22 mouse cellular contexts compared by ENCODE assay signal in the genomic region with DNA sequence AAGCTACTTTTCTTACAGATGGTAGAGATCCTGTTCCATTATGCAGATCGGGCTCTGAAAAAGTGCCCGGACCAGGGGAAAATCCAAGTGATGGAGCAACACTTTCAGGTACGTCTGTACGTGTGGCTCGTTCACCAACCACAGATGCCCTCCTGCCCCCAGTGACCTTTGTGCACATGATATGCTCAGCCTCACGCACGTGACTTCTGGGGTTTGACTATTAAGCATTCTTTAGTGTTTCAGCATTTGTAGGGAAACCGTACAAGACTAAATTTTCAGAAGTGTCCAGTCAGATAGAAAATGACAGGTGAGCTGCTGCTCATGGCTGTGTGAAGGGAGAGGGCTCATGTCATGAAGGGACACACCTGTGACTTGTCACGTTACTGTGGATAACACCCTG. TPM values are rescaled to one million over a fixed set of nuclear protein-coding genes. Genes with fewer than 3 reads are reported as not detected.
A peak's percentile ranks its signal among the peaks of the same experiment; 100 is the strongest.
DNase-seq lines count a peak whose midpoint lies in the region; ATAC-seq and TF ChIP-seq lines count a peak whose summit lies in the region.
"Had no signal": no experiment of that assay in that cellular context is flagged by ENCODE, and none has a peak within 500 bp of the region (broad histone marks: within the 10 kb centered on the region; RNA-seq: fewer than 3 reads in every experiment).

No protein-coding gene starts in this region.

- no peak overlapping the region for H3K4me2 ChIP-seq in kidney, embryonic 16.5 days (replicated peaks; ENCODE audit: low read depth, low read length)
- H3K4me2 ChIP-seq in hindbrain, postnatal 0 days (ENCODE audit: low read depth, low read length): no peak overlapping the region
- H3K4me2 ChIP-seq: forebrain, embryonic 13.5 days; hindbrain, embryonic 12.5 days had no signal

- no peak overlapping the region for H3K9ac ChIP-seq in kidney, embryonic 16.5 days (replicated peaks; ENCODE audit: low read length)
- no peak overlapping the region for H3K9ac ChIP-seq in hindbrain, postnatal 0 days (replicated peaks; ENCODE audit: low read length)
- H3K9ac ChIP-seq: forebrain, embryonic 13.5 days; forebrain, postnatal 0 days; hindbrain, embryonic 12.5 days had no signal

- H3K27ac ChIP-seq in kidney, adult 2 months (ENCODE audit: insufficient read depth, low read depth, low read length): no peak overlapping the region
- H3K27ac ChIP-seq in kidney, embryonic 16.5 days (ENCODE audit: low read length): no peak overlapping the region
- no peak overlapping the region for H3K27ac ChIP-seq in hindbrain, postnatal 0 days
- H3K27ac ChIP-seq: embryonic facial prominence, embryonic 10.5 days; forebrain, embryonic 13.5 days; heart, embryonic 10.5 days; hindbrain, embryonic 12.5 days had no signal

- 0 out of 2 replicates have a peak, but pooled peaks cover 3% of the 10 kb centered on the region for H3K9me3 ChIP-seq in kidney, embryonic 16.5 days (ENCODE audit: low read length)
- H3K9me3 ChIP-seq in hindbrain, postnatal 0 days (ENCODE audit: low read length): no peaks in the 10 kb centered on the region
- H3K9me3 ChIP-seq: forebrain, embryonic 13.5 days; heart, embryonic 10.5 days; hindbrain, embryonic 12.5 days had no signal

- TF ChIP-seq CTCF in kidney, adult 2 months (conservative IDR thresholded peaks at IDR 0.05; ENCODE audit: insufficient read depth, insufficient read length, low read depth, low read length): no peak
- no peak for TF ChIP-seq CTCF in hindbrain, postnatal 0 days (IDR thresholded peaks at IDR 0.05; ENCODE audit: low read depth)

- no peak for ATAC-seq in kidney, embryonic 16.5 days (ENCODE audit: low FRiP score, low TSS enrichment)
- ATAC-seq in hindbrain, postnatal 0 days: no peak
- ATAC-seq: CD4-positive, CD25-positive, alpha-beta regulatory T cell, adult 4 months; forebrain, embryonic 13.5 days; forebrain, postnatal 0 days; hindbrain, embryonic 16.5 days had no signal

- H3K4me3 ChIP-seq in kidney, adult 2 months (ENCODE audit: insufficient read depth, low read depth, low read length): no peak overlapping the region
- H3K4me3 ChIP-seq in kidney, embryonic 16.5 days (ENCODE audit: low read length): no peak overlapping the region
- no peak overlapping the region for H3K4me3 ChIP-seq in hindbrain, postnatal 0 days (ENCODE audit: low read length)
- H3K4me3 ChIP-seq: embryonic facial prominence, embryonic 10.5 days; forebrain, embryonic 13.5 days; heart, embryonic 10.5 days; hindbrain, embryonic 12.5 days had no signal

- 61% methylated on average over 9 of the region's 9 CpGs for WGBS in kidney, adult 2 months
- 69% methylated on average over 9 of the region's 9 CpGs for WGBS in kidney, embryonic 16.5 days
- 93% methylated on average over 9 of the region's 9 CpGs for WGBS in hindbrain, postnatal 0 days

- peaks cover 2% of the 10 kb centered on the region; the same call in 1 of the 2 replicates for H3K36me3 ChIP-seq in kidney, adult 2 months (ENCODE audit: control insufficient read depth, insufficient read depth, low read length)
- peaks cover 14% of the 10 kb centered on the region; the same call in 1 of the 2 replicates for H3K36me3 ChIP-seq in kidney, embryonic 16.5 days (ENCODE audit: insufficient read depth, low read length)
- peaks cover 20% of the 10 kb centered on the region for H3K36me3 ChIP-seq in hindbrain, postnatal 0 days (ENCODE audit: insufficient read depth, low read length)

- no peaks in the 10 kb centered on the region for H3K4me1 ChIP-seq in kidney, adult 2 months (ENCODE audit: control insufficient read depth, insufficient read depth, low read length)
- no peaks in the 10 kb centered on the region for H3K4me1 ChIP-seq in kidney, embryonic 16.5 days (ENCODE audit: insufficient read depth, low read length)
- H3K4me1 ChIP-seq in hindbrain, postnatal 0 days (ENCODE audit: insufficient read depth, low read length): no peaks in the 10 kb centered on the region
- H3K4me1 ChIP-seq: embryonic facial prominence, embryonic 10.5 days; forebrain, embryonic 13.5 days; hindbrain, embryonic 12.5 days had no signal

- no peaks in the 10 kb centered on the region for H3K27me3 ChIP-seq in kidney, adult 2 months (replicated peaks; ENCODE audit: control insufficient read depth, insufficient read depth, low read length)
- H3K27me3 ChIP-seq in kidney, embryonic 16.5 days (ENCODE audit: insufficient read depth, low read length): no peaks in the 10 kb centered on the region
- H3K27me3 ChIP-seq in hindbrain, postnatal 0 days (ENCODE audit: insufficient read depth, low read length): no peaks in the 10 kb centered on the region
- H3K27me3 ChIP-seq: forebrain, embryonic 13.5 days; hindbrain, embryonic 12.5 days had no signal

- DNase-seq in kidney, adult 2 months: peak; percentile 77
- DNase-seq in kidney, adult 8-10 months: peak; percentile 48 to 72
- peak; percentile 38 for DNase-seq in kidney, postnatal 14 days
- peak; percentile 71 for DNase-seq in yolk sac, embryonic 10.5 days (ENCODE audit: low spot score)
- no peak for DNase-seq in embryo, embryonic 10 days (ENCODE audit: low spot score)
- no peak for DNase-seq in hindbrain, postnatal 0 days (ENCODE audit: low spot score)
- DNase-seq: adrenal gland, postnatal 10 days; B cell, adult 2 months; cerebellum, adult 11 months; cerebellum, adult 9-10 months; cerebellum, postnatal 36 days; forebrain, postnatal 0 days; heart, adult 18-20 months; heart, postnatal 10 days; heart, postnatal 4 days had no signal

- TF ChIP-seq POLR2A in kidney, adult 2 months (IDR thresholded peaks at IDR 0.05; ENCODE audit: low read depth, low read length): no peak

RNA-seq across cellular contexts. Expression of gene Vps8, which starts 55.5 kb away (rescaled TPM):
- 26.0 and 33.9 TPM in 2 replicates for polyA plus RNA-seq in kidney, adult 2 months (2012; rRNA removed)
- 21.6 and 25.6 TPM in 2 replicates for polyA plus RNA-seq in kidney, embryonic 16.5 days (2015; fragmentation: Nextera tagmentation; extraction: Ambion mirVana)
- 27.9 and 39.9 TPM in 2 replicates for total RNA-seq in hindbrain, postnatal 0 days (2014; rRNA removed)
- 21.2 and 24.3 TPM in 2 replicates for polyA plus RNA-seq in hindbrain, postnatal 0 days (2015; fragmentation: Nextera tagmentation; extraction: Ambion mirVana)

Comparison
In these comparisons a context has a peak if more than half of its experiments do, and no peak if none do; other contexts are left out.
1. DNase-seq: peak in kidney, adult 2 months (single experiment), kidney, adult 8-10 months (2 of 2), kidney, postnatal 14 days (single experiment) and yolk sac, embryonic 10.5 days (single experiment); none in embryo, embryonic 10 days (single experiment) and hindbrain, postnatal 0 days (single experiment).